Comparison of ENCODE assay signal across 18 mouse cellular contexts in genomic region chr17:83684475-83684874, GRCm38 (mm10). TPM values are rescaled to one million over a fixed set of nuclear protein-coding genes. Genes with fewer than 3 reads are reported as not detected.
"Had no signal": no experiment of that assay in that cellular context is flagged by ENCODE, and none has a peak within 500 bp of the region (broad histone marks: within the 10 kb centered on the region; RNA-seq: fewer than 3 reads in every experiment).

No protein-coding gene starts in this region.

- H3K4me2 ChIP-seq: midbrain, embryonic 12.5 days; neural tube, embryonic 13.5 days; stomach, embryonic 15.5 days had no signal

- DNase-seq: kidney, adult 11 months; kidney, adult 9 months; kidney, postnatal 4 days; lung, adult 2 months; lung, postnatal 36 days; right cerebral cortex, postnatal 14 days; thymus, adult 2 months; thymus, postnatal 25 days had no signal

- ATAC-seq: lung, postnatal 0 days; midbrain, embryonic 16.5 days had no signal

- H3K9me3 ChIP-seq: limb, embryonic 10.5 days; stomach, embryonic 15.5 days had no signal

- H3K4me3 ChIP-seq: layer of hippocampus, adult 2 months; limb, embryonic 10.5 days; megakaryocyte, embryonic 14.5 days; midbrain, embryonic 12.5 days; neural tube, embryonic 13.5 days; stomach, embryonic 15.5 days had no signal

- H3K36me3 ChIP-seq: limb, embryonic 10.5 days; midbrain, embryonic 12.5 days; neural tube, embryonic 13.5 days; stomach, embryonic 15.5 days had no signal

- H3K27me3 ChIP-seq: megakaryocyte, embryonic 14.5 days; midbrain, embryonic 12.5 days; neural tube, embryonic 13.5 days; stomach, embryonic 15.5 days had no signal

- H3K27ac ChIP-seq: kidney, postnatal 0 days; layer of hippocampus, adult 2 months; limb, embryonic 10.5 days; midbrain, embryonic 12.5 days; neural tube, embryonic 13.5 days; stomach, embryonic 15.5 days had no signal

- H3K9ac ChIP-seq: midbrain, embryonic 12.5 days; neural tube, embryonic 13.5 days; stomach, embryonic 15.5 days had no signal

- H3K4me1 ChIP-seq: limb, embryonic 10.5 days; midbrain, embryonic 12.5 days; neural tube, embryonic 13.5 days; stomach, embryonic 15.5 days had no signal

RNA-seq across cellular contexts. Expression of gene Kcng3, which starts 52.8 kb away (rescaled TPM):
- polyA plus RNA-seq: intestine, embryonic 14.5 days; limb, embryonic 10.5 days; lung, postnatal 0 days; neural tube, embryonic 13.5 days had no signal
